Mouse (Mus musculus) liver, embryonic 13.5 days (tissue): ENCODE results near the gene Pnliprp2. TPM values are rescaled to one million over a fixed set of nuclear protein-coding genes. Genes with fewer than 3 reads are reported as not detected.
A peak's percentile ranks its signal among the peaks of the same experiment; 100 is the strongest.

Source experiments
- ATAC-seq: fragments of 200-750 bp; cut with Nextera tagmentation; 2 replicates; pipeline ENCODE4 v1.8.0; 2017; ENCODE audit warnings: low read depth, mild to moderate bottlenecking, moderate number of reproducible peaks, moderate library complexity
- DNase-seq: peaks from one replicate; pipeline ENCODE4 v3.0.0; 2022
- H3K27ac ChIP-seq: fragments of 300-500 bp; sonication (generic); 2 replicates; pipeline ENCODE4 v1.5.1; 2015; ENCODE audit warnings: moderate library complexity, mild to moderate bottlenecking, inconsistent platforms
- H3K27me3 ChIP-seq: fragments of 300-500 bp; sonication (generic); 2 replicates; pipeline ENCODE4 v1.6.1; 2015; ENCODE audit warnings: mild to moderate bottlenecking, inconsistent platforms
- H3K36me3 ChIP-seq: fragments of 300-500 bp; sonication (generic); 2 replicates; pipeline ENCODE4 v1.6.1; 2015; ENCODE audit warnings: mild to moderate bottlenecking, inconsistent platforms
- H3K4me1 ChIP-seq: fragments of 300-500 bp; sonication (generic); replicated peaks from 2 replicates; pipeline ENCODE4 v1.6.1; 2015; ENCODE audit warnings: inconsistent platforms
- H3K4me2 ChIP-seq: fragments of 300-500 bp; sonication (generic); 2 replicates; pipeline ENCODE4 v1.6.1; 2015; ENCODE audit warnings: inconsistent platforms, mild to moderate bottlenecking, moderate library complexity
- H3K4me3 ChIP-seq: fragments of 300-500 bp; sonication (generic); replicated peaks from 2 replicates; pipeline ENCODE4 v1.5.1; 2015; ENCODE audit warnings: mild to moderate bottlenecking, inconsistent platforms
- H3K9ac ChIP-seq: fragments of 300-500 bp; sonication (generic); 2 replicates; pipeline ENCODE4 v1.6.1; 2015; ENCODE audit warnings: mild to moderate bottlenecking, inconsistent platforms
- H3K9me3 ChIP-seq: fragments of 300-500 bp; sonication (generic); replicated peaks from 2 replicates; pipeline ENCODE4 v1.6.1; 2016; ENCODE audit warnings: inconsistent platforms
- WGBS: fragments of 180-500 bp; shearing (Covaris S2); methylation state at CpG from one replicate; pipeline ENCODE4 v1.1.7; 2015; ENCODE audit not compliant: insufficient replicate concordance; 5-methylcytosine and 5-hydroxymethylcytosine counted together
- polyA plus RNA-seq: library from polyadenylated mRNA; unstranded; fragments of >200 nt; fragmentation: Nextera tagmentation; extraction: Ambion mirVana; gene quantifications from 2 replicates; pipeline ENCODE4 v1.2.1, GENCODE M21; 2015

Pnliprp2 gene
- polyA plus RNA-seq, 1 experiment from 2014 or later: 5.3 TPM

- no peak for ATAC-seq
- Histone ChIP-seq H3K27ac (no peak overlapping the region), H3K9me3 (no peaks in the 10 kb centered on the region), H3K4me1 (no peaks in the 10 kb centered on the region), H3K4me2 (no peak overlapping the region), H3K9ac (no peak overlapping the region), H3K27me3 (no peaks in the 10 kb centered on the region), H3K36me3 (no peaks in the 10 kb centered on the region), H3K4me3 (no peak overlapping the region)
- no peak for DNase-seq
- 49% methylated on average over 2 of the region's 2 CpGs for whole genome bisulfite sequencing
Observed at GRCm38 (mm10) chr19:58750822-58751221, 8.7 kb upstream of the Pnliprp2 start.

GRCm38 (mm10) chr19:58751504-58751903 is 8.0 kb upstream of the Pnliprp2 start:
- WGBS: 32% methylated on average over 2 of the region's 2 CpGs
- Histone ChIP-seq H3K36me3 (no peaks in the 10 kb centered on the region), H3K4me3 (no peak overlapping the region), H3K4me1 (no peaks in the 10 kb centered on the region), H3K27me3 (no peaks in the 10 kb centered on the region), H3K9ac (no peak overlapping the region), H3K9me3 (0 out of 2 replicates have a peak, but pooled peaks cover 2% of the 10 kb centered on the region), H3K4me2 (no peak overlapping the region), H3K27ac (no peak overlapping the region)
- DNase-seq (no peak), ATAC-seq (no peak)

GRCm38 (mm10) chr19:58758871-58759270 is 648 bp upstream of the Pnliprp2 start:
- no peak overlapping the region for H3K27ac ChIP-seq
- WGBS: 66% methylated on average over 4 of the region's 4 CpGs
- H3K4me3 ChIP-seq: no peak overlapping the region
- DNase-seq: no peak
- H3K27me3 ChIP-seq: no peaks in the 10 kb centered on the region
- H3K4me1 ChIP-seq: peaks cover 3% of the 10 kb centered on the region; the same call in 1 of the 2 replicates
- ATAC-seq: no peak
- H3K4me2 ChIP-seq: no peak overlapping the region
- no peak overlapping the region for H3K9ac ChIP-seq
- no peaks in the 10 kb centered on the region for H3K36me3 ChIP-seq
- 0 out of 2 replicates have a peak, but pooled peaks cover 2% of the 10 kb centered on the region for H3K9me3 ChIP-seq

GRCm38 (mm10) chr19:58762316-58762715 is 2.8 kb downstream of the Pnliprp2 start:
- H3K4me1 ChIP-seq: peaks cover 3% of the 10 kb centered on the region; the same call in 1 of the 2 replicates
- H3K9ac ChIP-seq: no peak overlapping the region
- 20% methylated on average over 6 of the region's 6 CpGs for WGBS
- peak; percentile 42 for ATAC-seq
- H3K27ac ChIP-seq: no peak overlapping the region
- no peaks in the 10 kb centered on the region for H3K27me3 ChIP-seq
- H3K36me3 ChIP-seq: no peaks in the 10 kb centered on the region
- H3K4me2 ChIP-seq: no peak overlapping the region
- DNase-seq: no peak
- no peaks in the 10 kb centered on the region for H3K9me3 ChIP-seq
- H3K4me3 ChIP-seq: no peak overlapping the region

GRCm38 (mm10) chr19:58762848-58763541 is 3.5 kb downstream of the Pnliprp2 start:
- ATAC-seq (peak; percentile 54; the same call in 1 of the 2 replicates), DNase-seq (no peak)
- no peaks in the 10 kb centered on the region for H3K27me3 ChIP-seq
- no peaks in the 10 kb centered on the region for H3K36me3 ChIP-seq
- H3K4me2 ChIP-seq: no peak overlapping the region
- H3K27ac ChIP-seq: no peak overlapping the region
- H3K9ac ChIP-seq: no peak overlapping the region
- 17% methylated on average over 12 of the region's 12 CpGs for WGBS
- H3K4me1 ChIP-seq: peaks cover 3% of the 10 kb centered on the region; the same call in 1 of the 2 replicates
- no peaks in the 10 kb centered on the region for H3K9me3 ChIP-seq
- no peak overlapping the region for H3K4me3 ChIP-seq

GRCm38 (mm10) chr19:58767329-58767728 is 7.8 kb downstream of the Pnliprp2 start:
- ATAC-seq (no peak), DNase-seq (no peak)
- Histone ChIP-seq H3K4me2 (no peak overlapping the region), H3K4me1 (no peaks in the 10 kb centered on the region), H3K4me3 (no peak overlapping the region), H3K9ac (no peak overlapping the region), H3K36me3 (no peaks in the 10 kb centered on the region), H3K9me3 (no peaks in the 10 kb centered on the region), H3K27ac (no peak overlapping the region), H3K27me3 (no peaks in the 10 kb centered on the region)
- 86% methylated on average over 6 of the region's 6 CpGs for WGBS

GRCm38 (mm10) chr19:58776461-58776860 is 16.9 kb downstream of the Pnliprp2 start:
- Histone ChIP-seq H3K9ac (no peak overlapping the region), H3K4me3 (no peak overlapping the region), H3K27ac (no peak overlapping the region), H3K27me3 (no peaks in the 10 kb centered on the region), H3K36me3 (no peaks in the 10 kb centered on the region), H3K4me1 (no peaks in the 10 kb centered on the region), H3K9me3 (no peaks in the 10 kb centered on the region), H3K4me2 (no peak overlapping the region)
- no peak for DNase-seq
- ATAC-seq: no peak
- WGBS: 43% methylated on average over 5 of the region's 5 CpGs

GRCm38 (mm10) chr19:58781566-58781965 is 22.0 kb downstream of the Pnliprp2 start:
- 56% methylated on average over 4 of the region's 4 CpGs for WGBS
- no peak for DNase-seq

GRCm38 (mm10) chr19:58783938-58784337 is 24.4 kb downstream of the Pnliprp2 start:
- H3K36me3 ChIP-seq: no peaks in the 10 kb centered on the region
- H3K27ac ChIP-seq: no peak overlapping the region
- no peak overlapping the region for H3K4me2 ChIP-seq
- H3K27me3 ChIP-seq: no peaks in the 10 kb centered on the region
- DNase-seq: no peak
- WGBS: 16% methylated on average over 7 of the region's 7 CpGs
- no peaks in the 10 kb centered on the region for H3K4me1 ChIP-seq
- no peak overlapping the region for H3K9ac ChIP-seq
- peak; percentile 23; the same call in 1 of the 2 replicates for ATAC-seq
- no peaks in the 10 kb centered on the region for H3K9me3 ChIP-seq
- H3K4me3 ChIP-seq: no peak overlapping the region

More at GRCm38 (mm10) chr19:58781566-58781965, 22.0 kb downstream of the Pnliprp2 start:
- H3K4me2 ChIP-seq: no peak overlapping the region
- H3K36me3 ChIP-seq: no peaks in the 10 kb centered on the region
- no peak overlapping the region for H3K9ac ChIP-seq
- no peak overlapping the region for H3K27ac ChIP-seq
- no peak for ATAC-seq
- H3K9me3 ChIP-seq: no peaks in the 10 kb centered on the region
- H3K4me1 ChIP-seq: no peaks in the 10 kb centered on the region
- no peak overlapping the region for H3K4me3 ChIP-seq
- H3K27me3 ChIP-seq: no peaks in the 10 kb centered on the region

GRCm38 (mm10) chr19:58789194-58789593 is 29.7 kb downstream of the Pnliprp2 start:
- Histone ChIP-seq H3K9me3 (no peaks in the 10 kb centered on the region), H3K27me3 (no peaks in the 10 kb centered on the region), H3K36me3 (no peaks in the 10 kb centered on the region), H3K9ac (no peak overlapping the region), H3K4me1 (no peaks in the 10 kb centered on the region), H3K4me2 (no peak overlapping the region), H3K27ac (no peak overlapping the region), H3K4me3 (no peak overlapping the region)
- 64% methylated on average over 11 of the region's 11 CpGs for WGBS
- DNase-seq (no peak), ATAC-seq (no peak)

- Histone ChIP-seq H3K4me1 (no peaks in the 10 kb centered on the region), H3K27ac (no peak within 1 kb of the TSS), H3K36me3 (no peaks in the 10 kb centered on the region), H3K9ac (no peak within 1 kb of the TSS), H3K4me3 (no peak within 1 kb of the TSS), H3K27me3 (no peaks in the 10 kb centered on the region), H3K4me2 (no peak within 1 kb of the TSS), H3K9me3 (no peaks in the 10 kb centered on the region)
- ATAC-seq: no peak
- DNase-seq: no peak
- 49% methylated on average over 10 of the region's 10 CpGs for WGBS
Observed at GRCm38 (mm10) chr19:58794284-58794683, 34.8 kb downstream of the Pnliprp2 start, which contains the start of gene 1700019N19Rik. Gene 1700019N19Rik (minus strand): TSS chr19:58794461.

- ATAC-seq: no peak
- DNase-seq: no peak
- Histone ChIP-seq H3K4me1 (no peaks in the 10 kb centered on the region), H3K36me3 (no peaks in the 10 kb centered on the region), H3K27ac (no peak overlapping the region), H3K9me3 (no peaks in the 10 kb centered on the region), H3K27me3 (no peaks in the 10 kb centered on the region), H3K9ac (no peak overlapping the region), H3K4me2 (no peak overlapping the region), H3K4me3 (no peak overlapping the region)
- WGBS: 62% methylated on average over 12 of the region's 12 CpGs
Observed at GRCm38 (mm10) chr19:58795114-58795669, 35.7 kb downstream of the Pnliprp2 start.
